Mouse (Mus musculus) adrenal gland, adult (tissue): ENCODE results near the gene Lmx1a.

ENCODE experiments used
- DNase-seq, 2 experiments: peaks; one replicate each; pipeline ENCODE4 v3.0.0; 2022 to 2023; ENCODE audit warnings: low spot score in 1 of 2; ENCODE audit not compliant: inconsistent age in 2 of 2

Gene Lmx1a

DNA sequence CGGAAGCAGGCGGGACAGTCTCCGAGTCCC, at the start of gene Lmx1a:
Gene Lmx1a (plus strand): TSS at position 6 of the 30 bp plus-strand sequence.
- DNase-seq: no peak

DNA sequence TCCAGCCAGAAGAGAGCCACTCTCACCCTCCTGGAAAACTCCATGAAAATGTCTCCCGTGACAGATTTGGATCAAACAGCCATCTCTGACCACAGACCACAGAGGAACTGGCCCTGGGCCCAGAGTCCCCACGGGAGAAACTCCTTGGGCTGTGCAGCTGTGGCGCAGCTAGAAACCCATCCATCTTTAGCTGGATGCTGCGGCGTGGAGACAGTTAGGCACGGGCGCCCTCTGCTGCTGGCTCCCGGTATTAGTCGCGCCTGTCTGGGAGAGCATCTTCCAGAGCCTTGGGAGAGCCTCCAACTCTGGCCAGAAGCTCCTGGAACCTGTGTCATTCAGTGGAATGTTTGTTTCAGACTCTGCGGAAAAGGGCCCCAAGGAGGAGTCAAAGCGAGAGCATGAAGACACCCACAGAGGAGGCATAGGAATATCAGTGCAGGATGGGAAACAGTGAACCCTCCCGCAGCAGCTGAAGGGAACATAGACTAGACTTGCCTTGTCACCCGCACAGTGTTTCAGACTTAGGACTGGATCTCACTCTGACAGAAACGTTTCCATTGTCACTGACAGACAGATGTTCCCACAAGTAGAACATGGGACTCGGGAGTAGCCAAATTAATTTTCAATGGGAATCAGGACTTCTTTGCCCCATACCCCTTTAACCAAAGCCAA, 44.0 kb upstream of the Lmx1a start:
- peak; percentile 76 to 95 for DNase-seq

DNA sequence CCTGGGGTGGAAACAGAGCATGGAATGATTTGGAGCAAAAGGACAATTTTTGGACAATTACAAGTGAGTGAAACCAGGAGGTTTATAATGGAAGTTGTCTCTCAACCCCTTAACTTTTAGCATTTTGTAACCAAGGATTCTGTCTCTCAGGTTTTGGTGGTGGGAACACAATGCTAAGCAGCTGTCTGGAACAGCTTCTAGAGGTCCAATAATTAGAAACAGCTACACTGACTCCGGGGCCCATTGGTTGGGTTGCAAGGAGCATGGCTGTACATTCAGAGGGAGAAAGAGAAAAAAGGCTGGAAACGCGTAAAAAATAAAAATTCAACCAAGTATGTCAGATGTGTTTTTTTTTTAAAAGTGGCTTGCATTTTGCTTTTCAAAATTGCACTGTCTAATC, 40.4 kb upstream of the Lmx1a start:
- no peak for DNase-seq

- peak in 1 of 2 experiments; percentile 47 for DNase-seq
Observed at GRCm38 (mm10) chr1:167649122-167649633, 39.9 kb upstream of the Lmx1a start.

GRCm38 (mm10) chr1:167652336-167652735, 36.7 kb upstream of the Lmx1a start:
- DNase-seq: no peak

DNA sequence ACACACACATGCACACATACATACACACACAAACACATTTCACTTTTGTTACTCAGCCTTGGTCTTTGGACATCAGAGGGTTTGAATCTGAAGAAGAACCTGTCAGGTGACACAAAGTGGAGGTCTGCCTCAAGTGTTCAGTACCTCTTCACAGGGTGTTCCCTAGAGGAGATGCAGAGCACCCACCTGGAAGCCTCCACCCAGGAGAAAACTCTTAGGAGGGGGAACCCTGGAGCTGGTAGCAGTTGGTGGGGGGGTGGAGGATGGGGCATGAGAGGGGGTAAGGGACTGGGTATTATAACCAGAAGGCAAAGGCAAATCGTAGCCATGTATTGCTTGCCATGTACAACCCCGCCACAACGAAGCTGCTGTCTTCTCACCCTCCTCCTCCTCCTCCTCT, 30.0 kb upstream of the Lmx1a start:
- DNase-seq: no peak

- DNase-seq: peak; percentile 80 to 90
Observed at GRCm38 (mm10) chr1:167660521-167661101, 28.4 kb upstream of the Lmx1a start.

DNA sequence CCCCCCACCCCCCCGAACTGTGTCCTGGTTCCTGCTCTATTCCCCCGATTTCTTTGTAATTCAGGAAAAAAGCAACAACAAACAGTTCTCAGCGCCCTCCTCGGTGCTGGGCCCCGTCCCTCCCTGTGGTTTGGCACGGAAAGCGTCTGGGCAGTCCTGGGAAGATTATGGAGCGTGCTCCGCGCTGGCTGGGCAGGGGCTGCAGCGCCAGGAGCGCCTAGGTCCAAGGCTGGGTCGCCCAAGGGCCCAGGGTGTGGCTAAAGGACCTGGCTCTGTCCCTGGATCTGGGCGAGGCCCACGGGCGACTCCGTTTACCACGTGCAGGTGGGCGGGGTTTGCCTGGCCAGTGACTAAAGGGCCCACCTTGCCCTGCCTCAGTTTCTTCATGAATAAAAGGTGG, 27.9 kb upstream of the Lmx1a start:
- no peak for DNase-seq

DNA sequence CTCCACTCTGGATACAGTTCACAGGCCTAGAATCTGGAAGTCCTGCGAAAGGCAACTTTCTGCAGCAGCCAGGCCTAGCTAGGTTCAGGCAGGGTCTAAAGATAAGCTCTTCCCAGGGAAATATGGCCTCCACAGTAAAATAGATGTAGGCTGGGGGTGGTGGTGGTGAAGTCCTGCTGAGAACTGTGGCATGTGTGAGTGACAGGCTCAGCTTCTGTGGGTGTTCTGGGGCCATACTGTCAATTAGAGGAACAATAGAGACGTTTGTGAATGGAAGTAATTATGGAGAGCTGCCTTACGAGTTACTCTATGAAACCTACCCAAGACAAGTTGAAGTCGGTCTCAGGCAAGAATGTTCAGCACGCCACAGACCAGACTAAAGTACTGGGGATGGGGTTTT, 25.9 kb upstream of the Lmx1a start:
- DNase-seq: no peak

DNA sequence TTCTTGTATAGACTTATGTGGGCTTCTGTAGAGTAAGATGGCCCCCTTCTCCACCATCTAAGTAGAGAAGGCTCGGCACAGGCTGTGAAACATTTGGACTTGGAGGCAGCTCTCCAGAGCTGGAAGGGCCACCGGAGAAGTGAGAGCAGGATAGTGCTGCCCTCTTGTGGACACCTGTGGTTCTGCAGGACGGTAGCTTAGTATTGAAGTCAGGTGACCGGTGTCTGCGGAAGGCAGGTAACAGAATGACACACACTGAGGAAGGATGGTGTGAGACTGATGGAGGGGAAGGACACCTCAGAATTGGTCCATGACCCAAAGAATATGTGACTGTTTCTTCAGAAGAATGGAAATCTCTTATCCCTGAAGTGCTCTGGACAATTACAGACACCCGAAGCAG, 19.2 kb upstream of the Lmx1a start:
- DNase-seq: peak; percentile 18 to 79

DNA sequence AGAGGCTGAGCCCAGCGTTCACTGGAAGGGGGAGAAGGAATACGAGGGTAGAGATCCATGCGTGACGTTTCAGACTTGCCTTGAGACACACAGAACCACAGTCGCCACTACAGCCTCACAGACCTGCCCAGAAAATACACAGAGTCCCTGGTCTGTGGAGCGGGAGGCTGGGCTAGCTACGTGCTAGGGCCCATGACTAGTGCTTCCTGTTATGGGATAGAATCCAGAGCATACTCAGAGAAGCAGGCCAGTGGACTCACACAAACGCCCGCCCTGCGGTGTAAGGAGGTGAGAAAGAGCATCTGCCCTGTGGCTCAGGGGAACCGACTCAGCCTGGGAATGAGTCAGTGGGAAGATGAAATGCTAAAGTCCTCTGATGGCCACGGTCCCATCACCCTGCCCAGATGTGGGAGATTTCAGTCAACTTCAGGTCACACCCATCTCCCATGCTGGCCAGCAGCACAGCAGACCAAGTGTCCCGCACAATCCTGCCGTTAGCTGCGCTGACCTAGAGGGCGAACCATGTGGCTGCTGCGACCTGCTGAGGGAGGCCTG, 16.5 kb upstream of the Lmx1a start:
- no peak for DNase-seq

DNA sequence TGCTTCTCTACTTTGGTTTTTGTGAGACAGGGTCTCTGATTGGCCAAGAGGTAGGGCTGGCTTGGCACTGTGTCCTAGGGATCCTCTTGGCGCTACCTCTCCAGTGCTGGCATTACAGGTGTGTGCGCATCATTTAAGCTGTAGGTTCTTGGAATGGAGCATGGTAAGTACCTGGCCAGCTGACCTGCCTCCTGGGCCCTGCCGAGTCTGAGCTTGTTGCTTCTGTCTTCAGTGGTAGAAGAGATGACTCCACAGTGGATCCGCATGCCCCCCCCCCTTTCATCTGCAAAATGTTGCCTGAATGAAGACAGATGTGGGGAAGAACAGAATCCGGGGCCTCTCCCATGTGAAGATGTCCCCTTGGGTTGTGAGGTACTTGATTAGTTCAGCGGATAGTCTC, 10.0 kb upstream of the Lmx1a start:
- DNase-seq: no peak

DNA sequence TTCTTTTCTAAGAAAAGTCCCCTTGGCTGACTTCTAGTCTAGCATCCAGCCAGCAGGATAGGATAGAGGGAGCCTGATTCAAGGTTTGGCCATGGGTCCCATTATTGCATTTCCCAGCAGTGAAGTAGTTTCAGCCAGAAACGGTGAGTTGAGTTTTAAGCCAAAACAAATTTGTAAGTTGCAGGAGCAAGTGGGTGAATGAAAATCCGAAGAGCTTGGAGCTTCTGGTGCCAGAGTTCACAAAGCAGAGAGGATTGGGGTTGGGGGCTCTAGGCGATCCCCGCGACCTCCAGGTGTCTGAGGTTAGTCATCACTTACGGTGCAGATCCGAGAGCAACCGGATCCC, 1.1 kb upstream of the Lmx1a start:
- DNase-seq: no peak

- peak; percentile 10 to 65 for DNase-seq
Observed at GRCm38 (mm10) chr1:167688347-167689231, 448 bp upstream of the Lmx1a start.

- DNase-seq: no peak
Observed at GRCm38 (mm10) chr1:167689262-167690137, 463 bp downstream of the Lmx1a start.

- no peak for DNase-seq
Observed at GRCm38 (mm10) chr1:167690138-167690710, 1.2 kb downstream of the Lmx1a start.

- DNase-seq: no peak
Observed at GRCm38 (mm10) chr1:167690716-167691550, 1.9 kb downstream of the Lmx1a start.

DNA sequence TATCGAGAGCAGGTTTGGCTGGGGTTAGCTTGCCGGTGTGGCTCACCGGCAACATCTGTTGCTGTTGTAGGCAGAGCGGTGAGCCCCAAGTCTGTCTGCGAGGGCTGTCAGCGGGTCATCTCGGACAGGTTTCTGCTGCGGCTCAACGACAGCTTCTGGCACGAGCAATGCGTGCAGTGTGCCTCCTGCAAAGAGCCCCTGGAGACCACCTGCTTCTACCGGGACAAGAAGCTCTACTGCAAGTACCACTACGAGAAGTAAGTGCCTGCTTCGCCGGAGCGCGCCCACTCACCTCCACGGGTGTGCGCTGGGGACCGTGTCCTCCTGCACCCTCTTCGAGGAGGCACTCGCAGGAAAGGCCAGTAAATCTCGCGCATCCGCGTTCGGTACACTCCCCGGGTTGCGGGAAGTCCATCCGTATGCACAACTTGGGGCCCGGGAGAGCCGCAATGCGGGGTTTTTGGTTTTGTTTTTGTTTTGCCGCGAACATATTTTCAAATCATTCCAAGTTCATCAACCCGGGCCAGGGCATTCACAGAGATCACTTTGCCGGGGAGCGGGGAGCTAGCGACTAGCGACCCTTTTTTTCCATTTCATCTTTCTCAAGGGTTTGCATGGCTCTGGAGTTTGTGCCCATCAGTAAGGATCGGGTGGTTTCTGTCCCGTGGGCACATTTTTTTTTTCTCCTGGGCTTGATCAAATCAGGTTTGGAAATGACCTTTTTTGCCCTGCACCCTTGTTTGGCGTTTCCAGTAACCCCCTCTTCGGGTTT, 3.1 kb downstream of the Lmx1a start:
- peak in 1 of 2 experiments; percentile 26 for DNase-seq

GRCm38 (mm10) chr1:167692683-167693045, 3.6 kb downstream of the Lmx1a start:
- peak in 1 of 2 experiments; percentile 19 for DNase-seq
